Mouse (Mus musculus) ZHBTc4 (cell line): ENCODE data around the gene Selplg.
A peak's percentile ranks its signal among the peaks of the same experiment; 100 is the strongest.
"Not testable (repeated sequence)": the region's sequence is repeated elsewhere in the genome, so short reads cannot be mapped to it uniquely, and the experiment has no call there.

ENCODE experiments used
- DNase-seq: peaks from one replicate; pipeline ENCODE4 v3.0.0-alpha.2; 2011; ENCODE audit warnings: low read depth, low spot score

Gene Selplg

GRCm38 (mm10) chr5:113825558-113825957 is 6.9 kb downstream of the Selplg start:
- DNase-seq: no peak

DNA sequence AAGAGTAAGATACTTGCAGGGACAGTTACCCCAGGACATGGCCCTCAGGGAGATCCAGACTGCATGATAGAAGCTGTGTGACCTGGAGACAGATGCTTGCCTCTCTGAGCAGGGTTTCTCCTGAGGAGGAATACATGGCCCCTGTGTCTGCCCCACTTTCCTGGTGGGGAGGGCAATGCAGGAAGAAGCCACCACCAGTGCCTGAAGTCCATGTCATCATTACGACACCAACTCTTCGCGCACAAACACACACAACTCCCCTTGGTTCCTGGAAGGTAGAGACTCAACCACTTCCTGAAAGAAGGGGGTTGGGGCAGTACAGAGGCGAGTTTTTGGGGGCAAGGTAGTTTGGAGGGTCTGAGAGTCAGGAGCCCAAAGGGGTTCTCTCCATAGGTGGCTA is 8.2 kb downstream of the Selplg start:
- DNase-seq: no peak

DNA sequence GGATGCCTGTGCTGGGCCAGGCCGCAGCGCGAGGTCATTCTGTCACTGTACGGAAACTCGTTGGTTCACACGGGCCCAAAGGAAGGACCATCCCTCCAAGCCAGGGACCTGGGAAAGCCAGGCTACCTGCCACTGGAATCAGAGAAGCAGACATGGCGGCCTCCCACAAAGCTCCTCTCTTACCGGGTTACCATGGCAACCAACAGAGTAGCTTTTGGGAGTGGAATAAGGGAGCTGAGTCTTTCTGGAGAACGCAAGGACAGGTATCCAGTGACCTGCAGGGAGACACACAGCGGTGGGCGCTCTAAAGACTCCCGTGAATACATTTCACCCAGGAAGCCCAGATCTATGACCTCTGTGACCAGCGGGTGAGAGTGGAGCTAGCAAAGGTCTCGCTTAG is 13.9 kb downstream of the Selplg start:
- peak; percentile 84 for DNase-seq

DNA sequence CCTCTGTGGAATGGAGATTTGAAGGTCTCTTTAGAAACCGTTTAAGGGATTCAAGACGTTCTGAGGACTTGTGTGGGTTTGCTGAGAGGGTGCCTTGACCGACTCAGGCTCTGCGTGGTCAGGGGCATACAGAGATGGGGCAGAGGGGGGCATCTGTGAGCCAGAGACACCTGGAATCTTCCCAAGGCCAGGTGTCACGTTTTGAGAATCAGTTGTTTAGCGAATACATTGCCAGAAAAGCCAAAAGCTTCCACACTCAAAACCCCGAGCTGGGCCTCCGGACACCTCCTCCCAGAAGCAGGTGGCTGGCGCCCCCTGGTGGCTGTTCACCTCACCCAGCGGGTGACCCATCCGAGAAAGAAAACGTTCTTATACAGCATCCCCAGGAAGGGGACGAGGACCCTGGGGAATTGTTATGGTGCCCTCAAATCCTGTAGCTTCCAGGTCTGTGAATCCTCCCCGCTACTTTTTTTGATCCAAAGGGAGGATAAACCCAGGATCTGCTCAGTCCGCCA is 16.7 kb downstream of the Selplg start:
- DNase-seq: peak; percentile 90

DNA sequence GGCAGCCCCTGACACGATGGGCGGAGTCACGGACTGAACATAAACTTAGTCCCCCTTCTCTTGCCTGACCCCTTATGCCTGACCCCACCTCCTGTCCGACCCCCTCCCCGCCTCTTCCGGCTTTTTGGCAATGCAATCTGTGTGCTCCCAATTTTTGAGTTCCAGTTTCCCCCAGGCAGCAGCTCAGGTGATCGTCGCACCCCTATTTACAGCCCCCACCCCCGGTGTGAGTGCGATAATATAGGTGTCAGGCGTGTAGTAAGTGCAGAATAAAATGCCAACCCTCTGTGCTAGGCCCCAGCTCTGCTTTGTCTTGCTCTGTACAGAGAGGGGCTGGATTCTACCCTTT is 17.4 kb downstream of the Selplg start:
- no peak for DNase-seq

GRCm38 (mm10) chr5:113814111-113815040 is 18.1 kb downstream of the Selplg start:
- no peak for DNase-seq

DNA sequence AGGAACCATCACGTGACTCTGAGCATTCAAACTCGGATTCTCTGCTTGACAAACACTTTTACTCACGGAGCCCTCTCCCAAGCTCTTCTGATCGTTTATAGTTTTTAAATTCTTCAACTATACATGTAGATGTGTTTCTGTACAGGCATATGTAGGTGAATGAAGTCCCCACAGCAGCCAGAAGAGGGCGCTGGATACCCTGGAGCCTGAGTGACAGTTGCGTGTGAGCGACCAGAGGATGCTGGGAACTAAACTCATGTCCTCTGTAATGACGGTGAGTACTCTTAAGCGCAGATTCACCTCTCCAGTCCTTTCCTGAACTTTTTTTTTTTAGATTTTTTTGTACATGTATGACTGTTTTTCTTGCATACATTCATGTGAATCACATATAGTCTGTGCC is 18.8 kb downstream of the Selplg start:
- peak; percentile 88 for DNase-seq

DNA sequence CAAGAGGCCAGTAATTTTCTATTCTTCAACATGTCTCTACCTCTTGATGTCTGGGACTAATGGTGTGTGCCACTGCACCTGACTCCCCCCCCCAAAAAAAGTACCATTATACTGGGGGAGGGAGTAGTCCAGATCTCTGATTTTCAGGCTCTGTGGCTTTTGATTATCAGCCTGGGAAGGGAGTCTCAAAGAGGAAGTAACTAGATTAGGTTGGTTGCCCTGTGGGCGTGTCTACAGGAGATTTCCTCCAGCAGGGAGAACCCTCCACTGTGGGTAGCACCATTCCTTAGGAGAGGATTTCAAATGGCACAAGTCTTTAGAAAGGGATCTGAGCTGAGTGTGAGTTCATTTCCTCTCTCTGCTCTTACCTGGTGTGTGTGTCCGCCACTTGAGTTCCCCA is 19.8 kb downstream of the Selplg start:
- no peak for DNase-seq

DNA sequence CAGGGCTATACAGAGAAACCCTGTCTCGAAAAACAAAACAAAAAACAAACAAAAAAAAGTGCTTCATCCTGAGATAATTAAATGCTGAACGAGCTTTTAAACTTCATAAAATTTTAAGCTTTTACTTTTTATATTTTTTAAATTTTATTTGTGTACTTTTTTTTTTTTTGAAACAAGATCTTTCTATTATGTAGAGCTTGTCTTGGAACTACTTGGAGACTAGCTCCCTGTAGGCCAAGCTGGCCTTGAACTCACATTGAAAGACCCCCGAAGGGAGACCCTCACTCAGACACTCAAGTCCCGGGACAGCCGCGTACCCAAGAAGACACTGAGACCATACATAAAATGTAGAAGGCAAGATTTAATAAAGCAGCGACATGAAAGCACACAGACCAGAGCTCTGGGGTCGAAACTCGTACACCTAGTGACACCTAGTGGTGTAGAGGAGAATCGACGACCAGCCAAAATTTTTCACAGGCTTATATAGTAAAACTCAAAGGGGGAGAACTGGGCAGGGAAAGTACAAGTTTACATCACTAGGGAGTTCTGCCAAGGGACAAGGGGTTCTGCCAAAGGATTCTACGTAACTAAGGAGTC is 20.5 kb downstream of the Selplg start:
- DNase-seq: not testable (repeated sequence)

DNA sequence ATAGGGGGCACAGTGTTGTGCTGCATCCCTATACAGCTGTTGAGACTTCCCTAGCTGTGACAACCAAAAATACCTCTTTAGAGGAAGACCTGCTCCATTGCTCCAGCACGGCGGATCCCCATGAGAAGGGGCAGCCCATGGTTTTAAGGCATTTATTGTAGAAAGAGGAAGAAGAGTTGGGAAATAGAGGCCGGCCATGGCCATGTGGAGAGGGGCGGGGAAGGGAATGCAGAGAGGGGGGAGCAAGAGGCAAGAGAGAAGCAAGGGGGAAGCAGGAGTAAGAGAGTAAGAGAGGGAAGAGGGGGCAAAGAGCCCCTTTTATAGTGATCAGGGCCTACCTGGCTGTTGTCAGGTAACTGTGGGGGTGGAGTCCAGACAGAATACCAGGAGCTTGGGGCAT is 22.3 kb downstream of the Selplg start:
- no peak for DNase-seq

DNA sequence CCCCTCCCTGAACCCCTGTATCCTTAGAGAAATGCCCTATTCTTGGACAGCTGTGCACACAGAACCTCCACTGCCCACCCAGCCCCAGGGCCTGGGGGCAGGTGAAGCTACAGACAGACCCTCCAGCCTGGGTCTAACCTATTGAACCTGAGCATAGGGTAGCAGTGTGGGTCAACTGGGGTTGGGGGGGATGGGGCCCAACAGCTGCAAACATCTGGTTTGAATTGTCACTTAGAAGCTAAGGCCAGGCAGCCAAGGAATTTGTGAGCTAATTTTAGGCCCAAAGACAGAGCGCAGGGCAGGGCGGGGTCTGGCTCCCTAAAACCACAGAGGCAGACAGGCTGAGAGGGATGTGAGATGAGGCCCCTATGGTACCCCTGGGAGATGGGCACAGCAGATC is 24.3 kb downstream of the Selplg start:
- no peak for DNase-seq

- no peak for DNase-seq
Observed at GRCm38 (mm10) chr5:113807712-113808111, 24.7 kb downstream of the Selplg start.

- no peak for DNase-seq
Observed at GRCm38 (mm10) chr5:113806414-113806813, 26.0 kb downstream of the Selplg start.

GRCm38 (mm10) chr5:113805301-113805700 is 27.1 kb downstream of the Selplg start:
- no peak for DNase-seq

DNA sequence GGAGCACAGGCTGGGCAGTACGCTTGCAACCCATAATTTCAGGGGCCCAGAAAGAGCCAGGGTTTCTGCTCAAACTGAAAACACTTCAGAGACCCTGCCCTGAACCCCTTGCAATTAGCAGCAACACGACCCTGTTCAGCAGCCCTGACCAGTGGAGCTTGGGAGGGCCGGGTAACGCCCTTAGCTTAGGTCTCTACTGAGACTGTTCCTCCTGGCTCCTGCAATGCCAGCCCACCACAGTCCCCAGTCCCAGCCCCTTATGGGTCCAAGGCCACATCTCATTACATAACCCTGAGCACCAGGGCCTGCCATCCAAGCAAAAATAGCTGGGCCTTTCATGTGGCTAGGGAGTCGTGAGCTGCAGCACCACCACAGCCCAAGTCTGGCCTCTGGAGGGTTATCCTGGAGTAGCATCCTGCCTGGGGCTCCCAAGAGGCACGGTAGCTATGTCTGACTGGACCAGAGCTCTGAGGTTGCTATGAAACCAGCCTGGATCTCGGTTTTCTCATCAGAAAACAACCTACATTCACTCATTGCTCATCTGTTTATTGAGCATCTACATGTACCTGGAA is 28.0 kb downstream of the Selplg start:
- DNase-seq: no peak

- peak; percentile 70 for DNase-seq
Observed at GRCm38 (mm10) chr5:113800280-113800679, 32.2 kb downstream of the Selplg start, which contains the start of gene Tmem119. Tmem119 (minus strand) TSS chr5:113800516.

GRCm38 (mm10) chr5:113799691-113800090 is 32.8 kb downstream of the Selplg start:
- DNase-seq: no peak

GRCm38 (mm10) chr5:113798525-113798924 is 33.9 kb downstream of the Selplg start:
- DNase-seq: no peak

DNA sequence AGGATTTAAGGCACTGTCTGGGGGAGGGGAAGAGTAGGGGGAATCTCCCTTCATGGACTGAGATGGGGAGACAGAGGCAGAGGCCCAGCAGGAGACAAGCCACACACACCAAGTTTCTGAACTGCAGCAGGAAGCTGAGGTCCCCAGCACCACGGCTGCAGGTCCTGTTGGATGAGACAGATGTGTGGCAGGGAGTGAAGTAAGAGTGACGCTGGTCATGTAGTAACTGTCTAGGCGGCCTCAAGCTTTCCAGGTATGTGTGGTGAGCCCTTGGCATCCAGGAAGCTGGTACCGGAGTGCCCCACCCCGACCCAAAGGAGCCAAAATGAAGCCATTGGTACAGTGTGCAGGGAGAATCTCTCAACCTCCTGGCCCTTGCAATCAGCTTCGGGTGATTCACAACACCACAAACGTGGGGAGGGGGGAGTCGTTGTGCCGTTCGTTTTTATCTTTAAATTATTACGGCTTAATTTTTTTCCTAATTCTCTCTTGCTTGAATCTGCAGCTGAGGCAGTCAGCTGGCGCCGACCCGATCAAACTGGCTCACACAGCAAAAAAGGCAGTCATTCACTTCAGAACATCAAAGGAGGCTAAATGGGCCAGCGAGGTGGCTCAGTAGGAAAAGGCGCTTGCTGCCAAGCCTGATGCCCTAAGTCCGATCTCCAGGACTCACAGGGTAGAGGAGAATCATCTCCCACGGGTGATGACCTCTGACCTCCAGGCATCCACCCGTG is 35.1 kb downstream of the Selplg start:
- no peak for DNase-seq

DNA sequence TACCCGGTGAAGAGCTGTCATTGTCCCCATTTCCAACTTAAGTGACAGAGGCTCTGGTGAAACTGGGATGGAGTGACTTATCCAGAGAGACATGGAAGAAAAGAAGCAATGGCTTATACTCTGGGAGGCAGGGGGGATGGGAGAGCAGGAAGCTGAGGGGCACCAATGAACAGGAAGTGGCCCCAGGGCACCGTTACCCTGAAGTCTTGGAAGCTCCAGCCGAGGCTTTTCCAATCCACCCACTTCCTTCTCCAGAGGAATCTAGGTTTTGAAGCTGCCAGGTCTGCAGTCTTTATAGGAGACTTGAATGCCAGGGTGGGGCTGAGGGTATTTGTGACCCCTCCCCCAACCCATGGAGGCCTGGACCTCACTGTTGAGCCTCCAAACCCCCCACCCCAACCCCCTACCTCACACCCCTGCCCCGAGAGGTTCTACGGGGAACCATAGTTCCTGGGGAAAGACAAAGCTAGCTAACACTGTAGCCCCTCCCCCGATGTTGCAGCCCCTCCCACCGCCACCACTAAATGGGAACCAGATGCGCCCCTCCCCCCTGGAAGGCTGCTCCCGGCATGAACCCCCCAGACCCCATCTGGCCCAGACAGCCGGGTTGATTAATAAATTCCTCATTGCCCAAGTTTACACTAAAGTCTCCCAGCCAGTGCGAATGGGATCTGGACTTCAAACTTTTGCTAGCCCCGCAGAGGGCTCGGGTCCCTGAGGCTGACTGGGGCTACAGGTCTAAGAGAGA is 35.9 kb downstream of the Selplg start:
- peak; percentile 47 for DNase-seq
